Mouse (Mus musculus) forebrain, embryonic 16.5 days (tissue): ENCODE measurements around the gene Cenpo. TPM values are rescaled to one million over a fixed set of nuclear protein-coding genes. Genes with fewer than 3 reads are reported as not detected.

Experiments
- ATAC-seq: fragments of 200-750 bp; cut with Nextera tagmentation; 2 replicates; pipeline ENCODE4 v1.8.0; 2017; ENCODE audit warnings: mild to moderate bottlenecking, moderate library complexity
- H3K27ac ChIP-seq: fragments of 300-500 bp; sonication (generic); 2 replicates; pipeline ENCODE4 v1.5.1; 2014; ENCODE audit warnings: low read length, control low read depth
- H3K27me3 ChIP-seq: fragments of 300-500 bp; sonication (generic); replicated peaks from 2 replicates; pipeline ENCODE4 v1.6.1; 2014; ENCODE audit warnings: low read length; ENCODE audit not compliant: control insufficient read depth, insufficient read depth
- H3K36me3 ChIP-seq: fragments of 300-500 bp; sonication (generic); 2 replicates; pipeline ENCODE4 v1.6.1; 2014; ENCODE audit not compliant: control insufficient read depth, insufficient read depth
- H3K4me1 ChIP-seq: fragments of 300-500 bp; sonication (generic); replicated peaks from 2 replicates; pipeline ENCODE4 v1.6.1; 2014; ENCODE audit warnings: low read length; ENCODE audit not compliant: control insufficient read depth, insufficient read depth
- H3K4me2 ChIP-seq: fragments of 300-500 bp; sonication (generic); 2 replicates; pipeline ENCODE4 v1.6.1; 2014; ENCODE audit warnings: mild to moderate bottlenecking, low read length, control low read depth
- H3K4me3 ChIP-seq: fragments of 300-500 bp; sonication (generic); replicated peaks from 2 replicates; pipeline ENCODE4 v1.5.1; 2014; ENCODE audit warnings: mild to moderate bottlenecking, low read length, control low read depth
- H3K9ac ChIP-seq: fragments of 300-500 bp; sonication (generic); replicated peaks from 2 replicates; pipeline ENCODE4 v1.6.1; 2014; ENCODE audit warnings: low read depth, low read length, control low read depth
- H3K9me3 ChIP-seq: fragments of 300-500 bp; sonication (generic); 2 replicates; pipeline ENCODE4 v1.6.1; 2016; ENCODE audit warnings: low read length; ENCODE audit not compliant: control insufficient read depth
- WGBS: fragments of 180-500 bp; shearing (Covaris S2); extraction: QIAGEN DNeasy Blood & Tissue Kit; methylation state at CpG from one replicate; pipeline ENCODE4 v1.1.7; 2014; 5-methylcytosine and 5-hydroxymethylcytosine counted together
- polyA plus RNA-seq: library from polyadenylated mRNA; unstranded; fragments of >200 nt; fragmentation: Nextera tagmentation; extraction: Ambion mirVana; gene quantifications from 2 replicates; pipeline ENCODE4 v1.2.1, GENCODE M21; 2015

Gene Cenpo
- 9.1 and 11.3 TPM in 2 replicates for polyA plus RNA-seq

DNA sequence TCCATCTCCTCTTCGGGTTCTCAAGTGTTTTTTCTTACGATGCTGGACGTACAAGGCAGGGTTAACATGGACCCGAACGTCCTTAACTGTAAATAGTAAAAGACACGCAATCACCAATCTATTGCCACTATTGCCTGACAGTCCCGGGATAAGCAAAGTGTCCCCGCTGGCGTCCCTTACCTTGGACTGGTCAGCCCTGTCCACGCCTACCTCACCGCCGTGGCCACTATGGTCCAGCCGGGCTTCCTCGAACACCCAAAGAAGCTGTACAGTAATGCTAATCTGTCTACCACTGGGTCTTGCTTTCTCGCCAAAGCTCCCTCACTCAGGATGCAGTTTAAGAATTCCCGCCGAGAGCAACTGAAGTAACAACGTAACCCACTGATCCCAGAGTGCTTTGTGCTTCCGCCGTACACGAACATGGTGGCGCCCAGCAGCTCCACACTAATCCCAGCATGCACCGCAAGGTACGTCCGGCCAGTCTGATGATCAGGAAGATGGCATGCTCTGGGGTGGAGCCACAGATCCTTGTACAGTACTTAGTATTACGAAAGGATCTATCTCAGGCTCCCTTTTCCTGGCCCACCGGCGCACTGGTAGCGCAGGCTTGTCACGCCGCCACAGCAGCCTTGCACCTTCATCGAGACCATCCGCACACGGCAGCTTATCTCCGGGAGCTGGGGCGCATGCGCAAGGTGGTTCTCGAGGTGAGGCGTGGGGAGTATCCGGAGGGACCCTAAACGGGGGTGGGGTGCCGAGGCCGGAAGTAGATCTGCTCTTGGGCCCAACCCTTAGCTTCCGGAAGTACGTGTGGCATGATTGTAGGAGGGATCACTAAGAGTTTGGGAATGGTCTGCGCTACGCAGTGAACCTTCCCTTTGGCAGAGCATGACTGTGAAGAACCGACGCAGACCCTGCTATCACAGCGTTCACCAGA is at the start of gene Cenpo, which contains the start of gene Ptrhd1:
Gene Cenpo (minus strand): TSS at position 723 of the 937 bp plus-strand sequence.
Gene Ptrhd1 (plus strand): TSS at position 456 of the 937 bp plus-strand sequence.
- peak within 1 kb of the TSS; percentile 86 for H3K9ac ChIP-seq
- peaks cover 14% of the 10 kb centered on the region for H3K4me1 ChIP-seq
- H3K4me3 ChIP-seq: peak within 1 kb of the TSS; percentile 79
- H3K27ac ChIP-seq: peak within 1 kb of the TSS; percentile 98
- H3K36me3 ChIP-seq: no peaks in the 10 kb centered on the region; the same call in 1 of the 2 replicates
- no peaks in the 10 kb centered on the region for H3K27me3 ChIP-seq
- under 1% methylated on average over 50 of the region's 50 CpGs for WGBS
- peak; percentile 99 for ATAC-seq
- peak within 1 kb of the TSS; percentile 86 for H3K4me2 ChIP-seq
- H3K9me3 ChIP-seq: no peaks in the 10 kb centered on the region

DNA sequence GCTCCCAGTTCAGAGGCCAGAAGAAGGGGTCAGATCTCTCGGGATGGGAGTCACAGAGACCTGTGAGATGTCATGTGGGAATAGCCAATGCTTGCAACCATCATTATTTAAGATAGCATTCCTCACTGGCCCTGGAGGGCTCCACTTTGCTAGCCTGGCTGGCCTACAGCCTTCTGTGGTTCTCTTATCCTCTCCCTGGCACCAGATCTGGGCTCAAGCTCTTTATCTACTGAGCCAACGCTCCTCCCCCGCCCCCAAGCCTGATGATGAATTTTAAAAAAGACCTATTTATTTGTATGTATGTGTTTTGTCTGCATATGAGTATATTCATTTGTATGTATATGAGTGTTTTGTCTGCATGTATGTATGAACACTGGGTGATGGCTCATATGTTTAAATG is 45.8 kb upstream of the Cenpo start:
- Histone ChIP-seq H3K4me2 (no peak overlapping the region), H3K4me3 (no peak overlapping the region), H3K27ac (no peak overlapping the region), H3K9ac (no peak overlapping the region), H3K27me3 (no peaks in the 10 kb centered on the region), H3K9me3 (no peaks in the 10 kb centered on the region), H3K36me3 (peaks cover 3% of the 10 kb centered on the region; the same call in 1 of the 2 replicates), H3K4me1 (no peaks in the 10 kb centered on the region)
- WGBS: 93% methylated on average over 3 of the region's 3 CpGs
- no peak for ATAC-seq

DNA sequence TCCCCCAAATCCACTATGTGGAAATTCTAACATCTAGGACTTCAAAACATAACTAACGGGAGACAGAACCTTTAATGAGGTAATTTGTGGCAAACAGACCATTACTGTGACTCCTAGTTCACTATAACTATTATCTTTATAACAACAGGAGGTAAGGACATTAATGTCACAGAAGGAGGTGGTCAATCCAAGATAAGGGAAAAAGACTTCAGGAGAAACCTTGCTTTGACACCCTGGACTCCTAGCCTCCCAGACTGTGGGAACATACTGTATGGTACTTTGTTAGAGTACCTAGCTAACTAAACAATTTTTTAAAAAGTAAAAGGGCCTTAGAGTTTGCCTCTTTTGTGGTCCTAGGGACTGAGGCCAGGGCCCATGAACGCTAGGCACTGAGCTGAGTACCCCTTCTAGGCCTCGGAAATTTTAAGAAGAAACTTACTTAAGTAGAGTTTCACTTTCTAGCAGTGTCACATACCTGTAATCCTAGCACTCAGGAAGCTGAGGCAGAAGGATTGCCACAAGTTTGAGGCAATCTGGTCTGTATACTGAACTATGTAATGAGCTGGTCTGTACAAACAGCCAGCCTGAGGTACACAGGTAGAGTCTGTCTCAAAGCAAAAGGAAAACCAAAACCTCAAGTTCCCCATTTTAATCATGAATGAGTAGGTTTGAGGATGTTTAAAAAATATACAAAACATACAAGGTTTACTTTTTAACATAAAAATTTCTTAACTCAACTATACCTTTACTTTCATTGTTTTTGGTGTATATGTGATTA is 45.1 kb upstream of the Cenpo start:
- no peak overlapping the region for H3K4me3 ChIP-seq
- no peaks in the 10 kb centered on the region for H3K9me3 ChIP-seq
- H3K4me2 ChIP-seq: no peak overlapping the region
- no peaks in the 10 kb centered on the region for H3K4me1 ChIP-seq
- no peak for ATAC-seq
- peaks cover 7% of the 10 kb centered on the region; the same call in 1 of the 2 replicates for H3K36me3 ChIP-seq
- no peak overlapping the region for H3K27ac ChIP-seq
- 86% methylated on average over 3 of the region's 3 CpGs for WGBS
- H3K9ac ChIP-seq: no peak overlapping the region
- H3K27me3 ChIP-seq: no peaks in the 10 kb centered on the region

DNA sequence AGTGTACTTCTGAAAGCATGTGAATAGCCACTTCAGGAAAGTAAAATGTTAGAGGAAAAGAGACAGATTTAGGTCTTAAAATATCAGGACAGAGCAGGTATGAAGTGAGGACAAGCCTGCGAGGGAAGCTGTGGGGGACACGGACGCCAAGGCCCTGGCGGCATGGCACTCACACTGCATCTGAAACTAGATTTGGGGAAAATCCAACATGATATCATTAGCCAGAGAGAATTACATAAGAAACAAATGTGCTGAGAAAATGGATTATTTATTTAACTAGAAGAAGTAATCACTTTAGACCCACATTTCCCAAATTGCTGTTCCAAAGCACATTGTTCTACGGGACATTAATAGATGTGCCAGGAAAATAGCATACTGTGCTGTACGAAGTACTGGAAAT is 37.0 kb upstream of the Cenpo start:
- Histone ChIP-seq H3K27me3 (no peaks in the 10 kb centered on the region), H3K4me1 (no peaks in the 10 kb centered on the region), H3K4me2 (no peak overlapping the region), H3K27ac (no peak overlapping the region), H3K4me3 (no peak overlapping the region), H3K9ac (no peak overlapping the region), H3K36me3 (peaks cover 36% of the 10 kb centered on the region), H3K9me3 (peaks cover 5% of the 10 kb centered on the region; the same call in 1 of the 2 replicates)
- 61% methylated on average over 6 of the region's 6 CpGs for WGBS
- peak; percentile 20; the same call in 1 of the 2 replicates for ATAC-seq

DNA sequence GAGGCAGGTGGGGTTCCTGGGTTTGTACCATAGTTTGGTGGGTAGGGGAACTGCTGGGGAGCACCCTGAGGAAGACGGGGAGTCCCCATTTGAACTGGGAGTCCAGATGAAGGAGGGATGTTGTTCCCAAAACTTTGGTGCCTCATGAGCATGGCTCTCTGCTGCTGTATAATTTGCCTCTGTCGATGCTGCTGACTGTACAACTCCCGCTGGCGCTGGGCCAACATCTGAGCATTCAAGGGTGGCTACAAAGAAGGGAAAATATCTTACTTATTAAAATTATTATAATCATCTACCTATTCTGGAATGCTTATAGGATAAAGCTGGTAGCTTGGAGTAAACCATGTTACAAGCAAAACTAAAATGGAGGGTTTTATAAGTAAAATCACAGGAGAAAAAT is 33.7 kb upstream of the Cenpo start:
- H3K4me3 ChIP-seq: no peak overlapping the region
- WGBS: 94% methylated on average over 4 of the region's 4 CpGs
- no peak overlapping the region for H3K9ac ChIP-seq
- H3K36me3 ChIP-seq: peaks cover 29% of the 10 kb centered on the region
- no peak for ATAC-seq
- H3K27me3 ChIP-seq: no peaks in the 10 kb centered on the region
- H3K27ac ChIP-seq: no peak overlapping the region
- H3K9me3 ChIP-seq: peaks cover 5% of the 10 kb centered on the region; the same call in 1 of the 2 replicates
- no peaks in the 10 kb centered on the region for H3K4me1 ChIP-seq
- H3K4me2 ChIP-seq: no peak overlapping the region

DNA sequence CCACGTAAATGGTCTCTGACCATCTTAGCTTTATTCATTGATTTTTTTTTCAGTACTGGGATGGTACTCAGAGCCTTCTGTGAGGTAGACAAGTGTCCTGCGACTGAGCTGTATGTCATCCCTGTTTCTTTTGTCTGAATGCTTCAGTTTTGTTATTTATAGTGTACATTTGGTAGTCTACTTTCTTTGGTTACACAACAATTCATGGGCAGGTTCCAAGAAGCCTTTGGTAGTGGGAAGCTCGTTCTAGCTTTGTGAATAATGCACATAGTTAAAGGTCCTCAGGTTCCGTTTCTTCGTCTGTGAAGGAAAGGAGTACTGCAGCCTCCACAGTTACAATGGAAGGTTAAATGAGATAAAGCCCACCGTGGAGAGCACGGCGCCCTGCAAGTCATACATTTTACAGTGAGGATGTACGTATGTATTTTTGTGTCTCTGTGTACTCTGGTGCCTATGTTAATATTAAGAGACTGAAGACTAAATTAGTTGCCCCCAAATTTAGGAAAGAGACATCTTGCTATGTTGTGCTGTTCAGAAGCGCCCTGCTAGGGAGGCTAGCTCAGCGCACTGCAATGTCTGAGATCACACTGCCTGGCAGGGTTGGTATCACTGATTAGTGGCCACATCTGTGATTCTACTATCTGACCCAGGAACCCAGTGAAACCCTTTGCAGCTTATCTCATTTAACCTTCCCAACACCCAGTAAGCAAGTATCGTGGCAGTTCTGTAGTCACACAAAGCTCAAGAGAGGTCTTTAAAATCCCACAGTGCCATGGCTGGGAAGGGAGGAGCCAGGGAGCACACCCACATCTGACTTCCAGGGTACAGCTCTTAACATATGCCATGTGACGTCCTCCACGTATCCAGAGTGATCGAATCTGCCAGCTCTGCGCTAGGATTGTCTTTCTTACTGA is 18.9 kb upstream of the Cenpo start:
- no peak overlapping the region for H3K9ac ChIP-seq
- H3K4me2 ChIP-seq: no peak overlapping the region
- peaks cover 21% of the 10 kb centered on the region for H3K36me3 ChIP-seq
- no peak overlapping the region for H3K27ac ChIP-seq
- no peak overlapping the region for H3K4me3 ChIP-seq
- H3K4me1 ChIP-seq: no peaks in the 10 kb centered on the region
- no peak for ATAC-seq
- 90% methylated on average over 16 of the region's 16 CpGs for WGBS
- H3K9me3 ChIP-seq: no peaks in the 10 kb centered on the region
- H3K27me3 ChIP-seq: no peaks in the 10 kb centered on the region

DNA sequence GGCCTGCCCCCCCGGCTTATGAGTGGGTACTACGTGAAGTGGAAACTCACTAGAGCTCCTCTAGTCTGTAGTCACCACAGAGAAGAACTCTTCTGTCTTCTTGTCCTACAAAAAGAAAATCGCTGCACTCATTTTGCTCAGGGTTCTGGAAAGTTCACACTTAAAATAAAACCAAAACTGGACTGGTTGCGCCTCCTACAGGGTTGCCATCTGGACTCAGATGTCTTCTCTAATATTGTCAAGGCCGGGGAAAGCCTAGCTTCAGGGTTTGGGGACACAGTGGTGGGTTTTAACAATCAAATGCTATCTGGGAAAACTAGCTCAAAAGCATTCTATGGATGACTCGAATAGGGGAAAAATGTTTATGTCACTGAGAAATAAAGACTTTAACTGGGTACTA is 15.7 kb upstream of the Cenpo start:
- H3K27me3 ChIP-seq: no peaks in the 10 kb centered on the region
- no peak for ATAC-seq
- no peak overlapping the region for H3K4me2 ChIP-seq
- WGBS: 85% methylated on average over 6 of the region's 6 CpGs
- H3K36me3 ChIP-seq: peaks cover 20% of the 10 kb centered on the region
- no peaks in the 10 kb centered on the region for H3K4me1 ChIP-seq
- H3K9ac ChIP-seq: no peak overlapping the region
- no peaks in the 10 kb centered on the region for H3K9me3 ChIP-seq
- no peak overlapping the region for H3K4me3 ChIP-seq
- H3K27ac ChIP-seq: no peak overlapping the region

DNA sequence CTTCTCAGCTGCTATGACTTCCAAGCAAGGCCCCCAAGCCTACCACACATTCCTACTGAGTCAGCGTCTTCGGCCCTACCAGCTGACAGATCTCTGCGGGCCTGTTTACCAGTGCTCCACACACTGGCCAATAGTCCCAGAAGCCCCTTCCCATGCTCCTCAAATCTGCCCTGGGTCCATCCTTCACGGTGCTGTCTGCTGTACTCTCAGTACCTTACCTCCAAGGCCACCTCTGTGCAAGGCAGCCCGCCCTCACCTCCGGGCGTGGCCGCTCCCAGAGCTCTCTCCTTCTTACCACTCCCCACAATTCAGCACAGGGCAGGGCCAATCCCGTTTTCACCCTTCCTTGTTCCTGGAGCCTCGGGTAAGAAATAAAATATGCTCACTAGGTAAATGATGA is 11.6 kb upstream of the Cenpo start:
- no peak overlapping the region for H3K4me3 ChIP-seq
- no peak overlapping the region for H3K27ac ChIP-seq
- peaks cover 7% of the 10 kb centered on the region; the same call in 1 of the 2 replicates for H3K36me3 ChIP-seq
- H3K27me3 ChIP-seq: no peaks in the 10 kb centered on the region
- H3K4me1 ChIP-seq: no peaks in the 10 kb centered on the region
- 92% methylated on average over 10 of the region's 10 CpGs for WGBS
- no peak overlapping the region for H3K9ac ChIP-seq
- H3K4me2 ChIP-seq: no peak overlapping the region
- no peaks in the 10 kb centered on the region for H3K9me3 ChIP-seq
- ATAC-seq: no peak
